ENCODE assay signal across 7 mouse cellular contexts in genomic region chr4:47234667-47235267, GRCm38 (mm10). TPM values are rescaled to one million over a fixed set of nuclear protein-coding genes. Genes with fewer than 3 reads are reported as not detected.
DNase-seq lines count a peak whose midpoint lies in the region; ATAC-seq lines count a peak whose summit lies in the region.

No protein-coding gene starts in this region.

- H3K27ac ChIP-seq in intestine, embryonic 16.5 days (ENCODE audit: low read length) = no peak overlapping the region
- no peak overlapping the region for H3K27ac ChIP-seq in midbrain, embryonic 14.5 days (replicated peaks; ENCODE audit: low read depth, low read length)

- H3K4me3 ChIP-seq in intestine, embryonic 16.5 days (ENCODE audit: low read length) = no peak overlapping the region
- H3K4me3 ChIP-seq in midbrain, embryonic 14.5 days (replicated peaks; ENCODE audit: low read depth, low read length) = no peak overlapping the region

- no peaks in the 10 kb centered on the region for H3K27me3 ChIP-seq in intestine, embryonic 16.5 days (replicated peaks; ENCODE audit: control insufficient read depth, insufficient read depth, low read length)
- H3K27me3 ChIP-seq in midbrain, embryonic 14.5 days (ENCODE audit: control insufficient read depth, insufficient read depth, low read length) = no peaks in the 10 kb centered on the region

- no peak overlapping the region for H3K4me2 ChIP-seq in intestine, embryonic 16.5 days (ENCODE audit: low read depth, low read length)
- H3K4me2 ChIP-seq in midbrain, embryonic 14.5 days (ENCODE audit: low read length) = no peak overlapping the region

- H3K36me3 ChIP-seq in intestine, embryonic 16.5 days (ENCODE audit: control insufficient read depth, insufficient read depth, low read length) = no peaks in the 10 kb centered on the region
- no peaks in the 10 kb centered on the region for H3K36me3 ChIP-seq in midbrain, embryonic 14.5 days (ENCODE audit: control insufficient read depth, insufficient read depth, low read length)

- no peaks in the 10 kb centered on the region for H3K9me3 ChIP-seq in intestine, embryonic 16.5 days (ENCODE audit: control insufficient read depth, low read length)
- H3K9me3 ChIP-seq in midbrain, embryonic 14.5 days (ENCODE audit: control insufficient read depth, low read length) = no peaks in the 10 kb centered on the region

- intact Hi-C loops in left cerebral cortex, postnatal 36 days (cut with DNase I) = no loop called here

- 21% methylated on average over 17 of the region's 17 CpGs for WGBS in intestine, embryonic 16.5 days
- 29% methylated on average over 17 of the region's 17 CpGs for WGBS in midbrain, embryonic 14.5 days

- peaks cover 4% of the 10 kb centered on the region; the same call in 1 of the 2 replicates for H3K4me1 ChIP-seq in intestine, embryonic 16.5 days (ENCODE audit: control insufficient read depth, insufficient read depth, low read length)
- H3K4me1 ChIP-seq in midbrain, embryonic 14.5 days (ENCODE audit: control insufficient read depth, insufficient read depth, low read length) = peaks cover 7% of the 10 kb centered on the region; the same call in 1 of the 2 replicates

- peak; percentile 87 to 96 for DNase-seq in adrenal gland, adult (ENCODE audit: inconsistent age in 2 of 2, low spot score in 1 of 2)
- peak; percentile 63 to 67 for DNase-seq in cerebellum, postnatal 36 days
- DNase-seq in gastrocnemius, adult 8-10 months (ENCODE audit: low spot score in 2 of 2) = peak; percentile 85 to 88
- DNase-seq in left cerebral cortex, postnatal 36 days (ENCODE audit: low spot score in 2 of 2) = peak; percentile 61 to 64
- DNase-seq in midbrain, embryonic 14.5 days = peak; percentile 75
- DNase-seq in spleen, adult 12 weeks (ENCODE audit: low spot score) = peak; percentile 30

- no peak overlapping the region for H3K9ac ChIP-seq in intestine, embryonic 16.5 days (ENCODE audit: low read depth, low read length)
- H3K9ac ChIP-seq in midbrain, embryonic 14.5 days (replicated peaks; ENCODE audit: low read length) = no peak overlapping the region

- peak; percentile 43; the same call in 1 of the 2 replicates for ATAC-seq in intestine, embryonic 16.5 days
- ATAC-seq in midbrain, embryonic 14.5 days (ENCODE audit: low FRiP score, low TSS enrichment) = no peak

RNA-seq across cellular contexts. Expression of gene Col15a1, which starts 26.8 kb away (rescaled TPM):
- total RNA-seq in gastrocnemius, adult 8-10 months (2022) = 10 to 100 TPM in 3 of 4 experiments, 1 to 10 TPM in 1; 9.7 to 30.8 (median 14.9) TPM
- polyA plus RNA-seq in intestine, embryonic 16.5 days (2015; fragmentation: Nextera tagmentation; extraction: Ambion mirVana) = 12.7 and 15.1 TPM in 2 replicates
- 1 to 10 TPM; 5.7 to 8.3 TPM for total RNA-seq in left cerebral cortex, postnatal 36 days (2021)
- 1.8 and 3.0 TPM in 2 replicates for polyA plus RNA-seq in midbrain, embryonic 14.5 days (2014; fragmentation: Nextera tagmentation; extraction: Ambion mirVana)

Comparison
In these comparisons a context has a peak if more than half of its experiments do, and no peak if none do; other contexts are left out.
1. DNase-seq: peak in every context shown above with its lines; median percentile 92 in adrenal gland, adult; 86 in gastrocnemius, adult 8-10 months; 75 in midbrain, embryonic 14.5 days; 65 in cerebellum, postnatal 36 days; 62 in left cerebral cortex, postnatal 36 days; 30 in spleen, adult 12 weeks.